Mouse (Mus musculus) urinary bladder, postnatal 36 days (tissue): ENCODE results near the gene Egln1.

Experiments used
- DNase-seq, 2 experiments: peaks; one replicate each; pipeline ENCODE4 v3.0.0; 2022; ENCODE audit warnings: low spot score in 2 of 2, mixed read lengths in 1 of 2

Gene Egln1

GRCm38 (mm10) chr8:124909936-124910335 is 39.2 kb downstream of the Egln1 start:
- no peak for DNase-seq

- DNase-seq, result no peak
These were observed 43.6 kb downstream of the Egln1 start for GRCm38 (mm10) chr8:124905482-124905881.

GRCm38 (mm10) chr8:124903198-124903597 is 45.9 kb downstream of the Egln1 start:
- no peak for DNase-seq

- peak in 1 of 2 experiments; percentile 11 for DNase-seq
These were observed 50.7 kb downstream of the Egln1 start for GRCm38 (mm10) chr8:124898251-124898905.

- peak; percentile 97 to 98 for DNase-seq
These were observed 51.5 kb downstream of the Egln1 start, which contains the start of the genes Exoc8 and Sprtn for GRCm38 (mm10) chr8:124897386-124898250. TSS of gene Exoc8 (minus strand) at chr8:124897705. TSS of gene Sprtn (plus strand) at chr8:124897886.

- peak; percentile 71 to 80 for DNase-seq
These were observed 52.3 kb downstream of the Egln1 start for GRCm38 (mm10) chr8:124896632-124897385.

- no peak for DNase-seq
These were observed 53.0 kb downstream of the Egln1 start for GRCm38 (mm10) chr8:124896010-124896631.

GRCm38 (mm10) chr8:124892596-124892995 is 56.5 kb downstream of the Egln1 start:
- DNase-seq, result no peak

GRCm38 (mm10) chr8:124888385-124888784 is 60.7 kb downstream of the Egln1 start:
- no peak for DNase-seq

- no peak for DNase-seq
These were observed 70.1 kb downstream of the Egln1 start for GRCm38 (mm10) chr8:124878946-124879526.

GRCm38 (mm10) chr8:124878141-124878540 is 71.0 kb downstream of the Egln1 start:
- no peak for DNase-seq

GRCm38 (mm10) chr8:124872690-124873089 is 76.4 kb downstream of the Egln1 start:
- DNase-seq, result no peak

- no peak for DNase-seq
These were observed 77.0 kb downstream of the Egln1 start for GRCm38 (mm10) chr8:124872081-124872480.

GRCm38 (mm10) chr8:124871474-124871873 is 77.7 kb downstream of the Egln1 start:
- no peak for DNase-seq

GRCm38 (mm10) chr8:124869708-124870107 is 79.4 kb downstream of the Egln1 start:
- no peak for DNase-seq

- no peak for DNase-seq
These were observed 82.0 kb downstream of the Egln1 start for GRCm38 (mm10) chr8:124867126-124867525.

GRCm38 (mm10) chr8:124866669-124867068 is 82.5 kb downstream of the Egln1 start:
- DNase-seq, result no peak

- DNase-seq, result no peak
These were observed 85.4 kb downstream of the Egln1 start for GRCm38 (mm10) chr8:124863729-124864128.

- DNase-seq, result no peak
These were observed 85.9 kb downstream of the Egln1 start for GRCm38 (mm10) chr8:124863163-124863677.

GRCm38 (mm10) chr8:124862321-124863162 is 86.6 kb downstream of the Egln1 start, which contains the start of the genes Gnpat and 2810004N23Rik:
TSS of gene Gnpat (plus strand) at chr8:124863033.
TSS of gene 2810004N23Rik (minus strand) at chr8:124863120.
- peak; percentile 91 to 92 for DNase-seq
